Mouse (Mus musculus) hindbrain, embryonic 11.5 days (tissue): ENCODE results near the gene Slc7a1. TPM values are rescaled to one million over a fixed set of nuclear protein-coding genes. Genes with fewer than 3 reads are reported as not detected.
"Not testable (repeated sequence)": the region's sequence is repeated elsewhere in the genome, so short reads cannot be mapped to it uniquely, and the experiment has no call there.

Experiments
- ATAC-seq: fragments of 200-750 bp; cut with Nextera tagmentation; 2 replicates; pipeline ENCODE4 v1.8.0; 2017; ENCODE audit warnings: mild to moderate bottlenecking, moderate TSS enrichment, moderate library complexity; ENCODE audit not compliant: low FRiP score
- DNase-seq: peaks from one replicate; pipeline ENCODE4 v3.0.0-alpha.2; 2015; ENCODE audit warnings: low spot score
- H3K27ac ChIP-seq: fragments of 300-500 bp; sonication (generic); 2 replicates; pipeline ENCODE4 v1.5.1; 2014; ENCODE audit warnings: mild to moderate bottlenecking, low read depth, low read length
- H3K27me3 ChIP-seq: fragments of 300-500 bp; sonication (generic); 2 replicates; pipeline ENCODE4 v1.6.1; 2014; ENCODE audit warnings: mild to moderate bottlenecking, low read length, moderate library complexity, mixed read lengths; ENCODE audit not compliant: control insufficient read depth, insufficient read depth
- H3K36me3 ChIP-seq: fragments of 300-500 bp; sonication (generic); 2 replicates; pipeline ENCODE4 v1.6.1; 2014; ENCODE audit warnings: mild to moderate bottlenecking, low read length, moderate library complexity, mixed read lengths; ENCODE audit not compliant: control insufficient read depth, insufficient read depth
- H3K4me1 ChIP-seq: fragments of 300-500 bp; sonication (generic); replicated peaks from 2 replicates; pipeline ENCODE4 v1.6.1; 2014; ENCODE audit warnings: low read length, mixed read lengths; ENCODE audit not compliant: control insufficient read depth, insufficient read depth
- H3K4me2 ChIP-seq: fragments of 300-500 bp; sonication (generic); replicated peaks from 2 replicates; pipeline ENCODE4 v1.6.1; 2014; ENCODE audit warnings: mild to moderate bottlenecking, low read depth, low read length
- H3K4me3 ChIP-seq: fragments of 300-500 bp; sonication (generic); 2 replicates; pipeline ENCODE4 v1.5.1; 2014; ENCODE audit warnings: low read depth, low read length
- H3K9ac ChIP-seq: fragments of 300-500 bp; sonication (generic); 2 replicates; pipeline ENCODE4 v1.6.1; 2014; ENCODE audit warnings: low read depth, low read length
- H3K9me3 ChIP-seq: fragments of 300-500 bp; sonication (generic); 2 replicates; pipeline ENCODE4 v1.6.1; 2016; ENCODE audit warnings: low read length; ENCODE audit not compliant: control insufficient read depth
- WGBS: fragments of 180-500 bp; shearing (Covaris S2); extraction: QIAGEN DNeasy Blood & Tissue Kit; methylation state at CpG from one replicate; pipeline ENCODE4 v1.1.7; 2014; 5-methylcytosine and 5-hydroxymethylcytosine counted together
- polyA plus RNA-seq: library from polyadenylated mRNA; unstranded; fragments of >200 nt; fragmentation: Nextera tagmentation; extraction: Ambion mirVana; gene quantifications from 2 replicates; pipeline ENCODE4 v1.2.1, GENCODE M21; 2014

The Slc7a1 gene
- polyA plus RNA-seq, 1 experiment from 2014 or later, result 20.9 TPM

- H3K4me1 ChIP-seq, result no peaks in the 10 kb centered on the region
- H3K27me3 ChIP-seq, result no peaks in the 10 kb centered on the region
- no peaks in the 10 kb centered on the region for H3K36me3 ChIP-seq
- DNase-seq (no peak), ATAC-seq (no peak)
- no peak overlapping the region for H3K9ac ChIP-seq
- H3K4me2 ChIP-seq, result no peak overlapping the region
- H3K27ac ChIP-seq, result no peak overlapping the region
- 89% methylated on average over 18 of the region's 18 CpGs for WGBS
- H3K4me3 ChIP-seq, result no peak overlapping the region
- no peaks in the 10 kb centered on the region for H3K9me3 ChIP-seq
Measured at GRCm38 (mm10) chr5:148331926-148332621, 67.6 kb downstream of the Slc7a1 start.

- no peak overlapping the region for H3K27ac ChIP-seq
- no peaks in the 10 kb centered on the region for H3K9me3 ChIP-seq
- no peak overlapping the region for H3K9ac ChIP-seq
- ATAC-seq, result no peak
- H3K4me3 ChIP-seq, result no peak overlapping the region
- H3K4me2 ChIP-seq, result no peak overlapping the region
- WGBS, result 91% methylated on average over 11 of the region's 11 CpGs
- H3K36me3 ChIP-seq, result no peaks in the 10 kb centered on the region
- H3K27me3 ChIP-seq, result no peaks in the 10 kb centered on the region
- no peaks in the 10 kb centered on the region for H3K4me1 ChIP-seq
- DNase-seq, result no peak
Measured at GRCm38 (mm10) chr5:148331229-148331776, 68.4 kb downstream of the Slc7a1 start.

GRCm38 (mm10) chr5:148328982-148329381 lies 70.7 kb downstream of the Slc7a1 start:
- WGBS, result 93% methylated on average over 3 of the region's 3 CpGs
- H3K4me3 ChIP-seq, result no peak overlapping the region

DNA sequence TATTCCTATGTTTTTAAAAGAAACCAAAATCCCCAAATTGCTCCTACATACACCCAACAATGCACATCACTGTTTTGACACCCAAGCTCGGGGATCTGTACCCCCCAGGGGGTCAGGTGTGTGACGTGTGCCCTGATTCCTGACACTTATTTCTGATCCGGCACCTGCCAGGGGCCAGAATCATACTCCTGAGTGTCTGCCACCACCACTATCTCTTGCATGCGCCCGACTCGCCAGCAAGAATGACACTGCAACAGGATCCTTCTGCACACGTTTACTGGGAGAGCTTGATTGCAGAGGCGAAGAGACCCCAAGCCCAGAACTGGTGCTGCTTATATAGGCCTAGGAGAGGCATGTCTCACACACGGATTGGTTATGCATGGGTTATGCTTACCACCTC lies 73.4 kb downstream of the Slc7a1 start:
- ATAC-seq, H3K4me2 ChIP-seq, DNase-seq, H3K4me3 ChIP-seq, H3K9ac ChIP-seq, H3K36me3 ChIP-seq, H3K9me3 ChIP-seq, H3K27ac ChIP-seq, H3K27me3 ChIP-seq, H3K4me1 ChIP-seq: not testable (repeated sequence)
- WGBS, result 93% methylated on average over 9 of the region's 9 CpGs

More at GRCm38 (mm10) chr5:148328982-148329381, 70.7 kb downstream of the Slc7a1 start:
- H3K9me3 ChIP-seq, result no peaks in the 10 kb centered on the region
- no peaks in the 10 kb centered on the region for H3K36me3 ChIP-seq
- no peak overlapping the region for H3K27ac ChIP-seq
- no peaks in the 10 kb centered on the region for H3K4me1 ChIP-seq
- no peaks in the 10 kb centered on the region for H3K27me3 ChIP-seq
- no peak for ATAC-seq
- H3K9ac ChIP-seq, result no peak overlapping the region
- no peak overlapping the region for H3K4me2 ChIP-seq
- DNase-seq, result no peak

GRCm38 (mm10) chr5:148325317-148325885 lies 74.3 kb downstream of the Slc7a1 start:
- no peak overlapping the region for H3K9ac ChIP-seq
- ATAC-seq, result peak; percentile 19; the same call in 1 of the 2 replicates
- H3K4me2 ChIP-seq, result no peak overlapping the region
- DNase-seq, result peak; percentile 77
- no peak overlapping the region for H3K27ac ChIP-seq
- no peaks in the 10 kb centered on the region for H3K4me1 ChIP-seq
- no peaks in the 10 kb centered on the region for H3K27me3 ChIP-seq
- no peaks in the 10 kb centered on the region for H3K9me3 ChIP-seq
- H3K4me3 ChIP-seq, result no peak overlapping the region
- 50% methylated on average over 4 of the region's 4 CpGs for WGBS
- no peaks in the 10 kb centered on the region for H3K36me3 ChIP-seq

- H3K27me3 ChIP-seq, result no peaks in the 10 kb centered on the region
- 91% methylated on average over 5 of the region's 5 CpGs for WGBS
Measured at GRCm38 (mm10) chr5:148314931-148315330, 84.8 kb downstream of the Slc7a1 start.

GRCm38 (mm10) chr5:148312443-148312842 lies 87.3 kb downstream of the Slc7a1 start:
- Histone ChIP-seq H3K9ac (no peak overlapping the region), H3K36me3 (no peaks in the 10 kb centered on the region), H3K27ac (no peak overlapping the region), H3K4me3 (no peak overlapping the region), H3K9me3 (no peaks in the 10 kb centered on the region), H3K4me2 (no peak overlapping the region), H3K4me1 (no peaks in the 10 kb centered on the region), H3K27me3 (no peaks in the 10 kb centered on the region)
- 56% methylated on average over 2 of the region's 2 CpGs for whole genome bisulfite sequencing
- ATAC-seq (no peak), DNase-seq (no peak)

More at GRCm38 (mm10) chr5:148314931-148315330, 84.8 kb downstream of the Slc7a1 start:
- Histone ChIP-seq H3K4me1 (no peaks in the 10 kb centered on the region), H3K9me3 (no peaks in the 10 kb centered on the region), H3K27ac (no peak overlapping the region), H3K4me3 (no peak overlapping the region), H3K36me3 (no peaks in the 10 kb centered on the region), H3K4me2 (no peak overlapping the region), H3K9ac (no peak overlapping the region)
- DNase-seq, result no peak
- ATAC-seq, result no peak

DNA sequence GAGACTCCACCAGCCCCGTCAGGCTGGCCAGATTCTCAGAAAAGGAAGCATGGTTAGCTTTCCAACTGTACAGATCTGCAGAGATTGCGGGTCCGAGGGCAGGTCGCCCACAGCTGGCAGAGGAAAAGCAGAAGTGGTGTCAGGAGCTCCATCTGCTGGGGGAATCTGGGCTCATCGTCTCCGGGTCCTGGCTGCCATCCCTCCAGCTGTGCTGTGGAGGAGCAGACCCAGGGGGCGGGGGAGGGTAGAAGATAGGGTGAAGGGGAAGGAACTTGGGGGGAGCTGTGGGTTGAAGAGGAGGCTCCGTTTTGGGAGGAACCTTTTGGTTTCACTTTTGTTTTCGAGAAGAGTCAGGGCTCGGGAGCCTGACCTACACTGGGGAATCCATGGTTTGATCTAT lies 88.9 kb downstream of the Slc7a1 start:
- Histone ChIP-seq H3K36me3 (no peaks in the 10 kb centered on the region), H3K27me3 (no peaks in the 10 kb centered on the region), H3K4me1 (no peaks in the 10 kb centered on the region), H3K4me2 (no peak overlapping the region), H3K27ac (no peak overlapping the region), H3K9ac (no peak overlapping the region), H3K4me3 (no peak overlapping the region), H3K9me3 (no peaks in the 10 kb centered on the region)
- DNase-seq (no peak), ATAC-seq (no peak)
- WGBS, result 75% methylated on average over 10 of the region's 10 CpGs

DNA sequence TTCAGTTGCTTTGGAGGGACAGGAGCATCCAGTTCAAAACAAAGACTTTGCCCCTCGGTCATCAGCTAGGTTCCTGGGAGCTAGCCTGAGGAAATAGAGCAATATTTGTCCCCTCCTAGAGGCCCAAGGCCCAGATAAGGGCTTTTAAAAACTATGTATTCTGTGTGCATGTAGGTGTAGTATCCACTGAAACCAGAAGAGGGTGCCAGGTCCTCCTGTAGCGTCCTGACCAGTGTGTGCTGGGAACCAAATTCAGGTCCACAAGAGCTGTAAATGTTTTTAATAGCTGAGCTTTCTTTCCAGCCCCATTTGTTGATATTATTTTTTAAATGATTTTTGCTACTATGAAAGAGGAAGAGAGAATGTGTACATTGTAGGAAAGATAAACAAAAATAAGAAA lies 95.6 kb downstream of the Slc7a1 start:
- Histone ChIP-seq H3K27me3 (no peaks in the 10 kb centered on the region), H3K9me3 (no peaks in the 10 kb centered on the region), H3K27ac (no peak overlapping the region), H3K9ac (no peak overlapping the region), H3K4me2 (no peak overlapping the region), H3K4me1 (no peaks in the 10 kb centered on the region), H3K36me3 (no peaks in the 10 kb centered on the region), H3K4me3 (no peak overlapping the region)
- no peak for DNase-seq
- WGBS, result 89% methylated on average over 2 of the region's 2 CpGs
- ATAC-seq, result no peak
